Mouse (Mus musculus): ENCODE measurements at regions not wholly inside any gene's neighbourhood (a gene's known extent, or its start where the extent isn't known, plus 50 kb on each side); places are given as distances from the start of the nearest gene placed in this dataset.

DNA sequence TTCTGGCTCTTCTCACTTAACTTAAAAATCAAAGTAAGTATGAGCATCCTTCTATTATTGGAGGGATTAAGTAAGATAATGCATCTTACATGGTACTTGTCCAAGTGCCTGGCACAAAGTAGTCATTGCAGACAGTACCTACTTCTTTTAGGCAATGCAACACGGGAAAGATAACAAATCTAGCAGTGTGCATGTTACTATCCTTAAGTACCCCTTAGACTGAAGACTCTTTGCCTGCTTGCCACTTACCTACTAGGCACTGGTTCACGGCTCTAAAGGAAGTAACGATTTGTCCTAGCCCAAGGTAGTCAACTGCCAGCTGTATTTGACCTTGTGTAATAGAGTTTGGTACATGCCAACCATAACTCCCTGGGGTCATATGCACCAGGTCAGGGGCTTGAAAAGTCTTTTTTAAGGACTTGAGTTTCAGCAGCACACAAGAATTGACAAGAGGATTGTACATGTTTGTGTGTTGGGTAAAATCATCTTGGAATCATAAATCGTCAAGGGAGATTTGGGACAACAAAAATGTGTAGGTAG, 1409.8 kb downstream of the Gsdmc2 start:
- no peak for DNase-seq (ENCODE audit: low spot score in 2 of 2)

GRCm38 (mm10) chr15:62432742-62433245, 1412.2 kb downstream of the Gsdmc2 start:
- DNase-seq (ENCODE audit: low spot score in 2 of 2), result no peak

DNA sequence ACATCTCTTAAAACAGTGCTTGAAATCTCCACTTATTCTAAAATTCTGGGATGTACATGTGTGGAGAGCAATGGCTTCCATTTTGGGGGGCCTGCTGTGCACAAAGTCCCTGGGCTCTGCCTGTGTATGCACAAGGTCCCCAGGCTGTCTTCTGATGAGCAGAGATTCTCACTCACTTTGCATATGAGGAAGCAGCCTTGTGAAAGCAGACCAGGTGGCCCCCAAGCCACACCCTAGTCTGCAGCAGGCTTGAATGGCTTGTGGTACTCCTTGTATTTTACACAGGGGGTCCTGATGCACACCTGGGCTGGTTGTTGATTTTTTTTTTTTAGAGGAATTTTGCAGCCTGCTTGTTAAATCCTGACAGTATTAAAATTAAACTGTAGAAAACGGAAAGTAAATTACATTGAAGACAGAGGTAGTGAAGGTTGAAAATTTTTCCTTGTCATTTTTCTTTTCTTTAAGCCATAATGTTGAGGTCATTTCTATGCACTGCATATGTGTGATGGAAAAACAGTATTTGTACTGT, 1413.8 kb downstream of the Gsdmc2 start:
- no peak for DNase-seq (ENCODE audit: low spot score in 2 of 2)

GRCm38 (mm10) chr15:62422995-62423394, 1422.0 kb downstream of the Gsdmc2 start:
- DNase-seq (ENCODE audit: low spot score in 2 of 2), result no peak

DNA sequence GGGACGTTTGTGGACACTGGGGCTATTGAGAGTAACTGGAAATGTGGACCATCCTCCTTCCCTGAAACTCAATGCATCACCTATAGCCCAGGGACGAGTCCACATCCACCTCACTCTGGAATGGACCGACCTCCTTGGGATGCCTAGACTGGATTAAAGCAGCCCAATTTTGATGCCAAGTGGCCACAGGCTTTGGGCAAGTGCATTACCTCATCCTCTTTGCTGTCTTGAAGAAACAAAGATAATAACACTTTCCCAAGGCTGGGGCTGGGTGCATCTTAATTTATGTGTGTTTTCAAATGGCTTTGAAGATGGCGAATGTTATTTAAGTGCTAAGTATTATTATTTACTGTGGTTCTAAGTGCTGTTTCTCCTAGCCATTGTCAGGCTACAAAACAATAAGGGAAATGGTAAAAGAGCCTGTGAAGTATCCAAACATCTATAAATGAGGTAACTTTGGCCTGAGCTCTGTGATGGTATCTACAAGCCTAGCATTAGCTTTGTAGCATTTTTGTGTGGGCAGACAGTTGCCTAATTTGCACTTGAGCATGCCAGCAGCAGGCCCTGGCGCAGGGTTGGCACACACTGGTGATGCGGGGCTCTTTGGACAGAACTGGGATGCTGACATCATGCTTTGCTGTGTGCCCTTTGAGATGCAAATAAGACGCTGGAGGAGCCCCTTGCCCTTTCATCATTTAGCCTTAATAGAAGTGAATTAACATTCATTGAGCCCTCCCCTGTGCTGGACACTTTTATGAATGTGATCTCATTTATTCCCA, 1423.7 kb downstream of the Gsdmc2 start:
- no peak for DNase-seq (ENCODE audit: low spot score in 2 of 2)

DNA sequence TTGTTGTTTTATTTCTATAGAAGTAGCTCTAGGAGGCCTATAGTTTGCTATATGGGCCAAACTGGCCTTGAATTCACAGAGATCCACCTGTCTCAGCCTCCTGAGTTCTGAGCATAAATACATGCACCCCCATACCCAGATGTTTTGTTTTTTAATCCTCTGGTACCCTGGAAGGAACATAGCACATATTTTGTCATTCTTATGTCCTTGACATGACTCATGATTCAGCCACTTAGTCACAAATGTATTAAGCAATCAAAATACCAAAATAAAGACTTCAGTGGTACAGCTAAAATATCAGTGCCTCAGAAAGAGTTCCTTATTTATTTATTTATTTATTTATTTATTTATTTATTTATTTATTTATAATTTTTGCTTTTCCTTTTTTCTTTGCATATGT, 1428.3 kb downstream of the Gsdmc2 start:
- DNase-seq (ENCODE audit: low spot score in 2 of 2), result no peak

DNA sequence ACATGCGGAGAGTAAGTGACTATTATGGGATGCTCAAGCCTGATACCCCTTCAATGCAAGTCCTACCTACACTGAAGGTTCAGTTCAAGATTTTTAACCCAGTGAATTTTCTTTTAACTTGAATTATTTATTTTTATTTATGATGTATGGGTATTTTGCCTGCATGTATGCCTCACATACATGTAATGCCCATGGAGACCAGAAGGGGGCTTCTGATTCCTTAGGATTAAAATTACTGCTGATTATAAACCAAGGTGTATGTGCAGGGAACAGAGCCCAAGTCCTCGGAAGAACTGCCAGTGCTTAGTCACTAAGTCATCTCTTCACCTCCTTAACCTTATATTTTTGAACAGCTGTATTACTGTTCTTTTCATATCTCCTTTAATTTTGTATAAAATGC, 1431.3 kb downstream of the Gsdmc2 start:
- DNase-seq (ENCODE audit: low spot score in 2 of 2), result no peak

DNA sequence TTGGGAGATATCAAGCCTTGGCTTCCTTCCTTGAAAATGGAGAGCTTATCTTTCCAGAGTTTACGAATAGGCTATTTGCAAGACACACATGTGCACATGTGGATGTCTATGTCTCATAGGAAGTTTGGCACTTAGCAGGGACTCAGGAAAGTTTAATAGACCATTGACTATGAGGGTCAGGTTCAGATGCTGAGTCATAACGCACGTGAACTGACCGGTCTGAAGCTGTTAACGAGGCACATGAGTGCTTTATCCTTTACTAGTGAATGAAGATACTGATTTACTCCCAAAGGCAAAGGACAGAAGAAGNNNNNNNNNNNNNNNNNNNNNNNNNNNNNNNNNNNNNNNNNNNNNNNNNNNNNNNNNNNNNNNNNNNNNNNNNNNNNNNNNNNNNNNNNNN, 1442.8 kb downstream of the Gsdmc2 start:
- DNase-seq (ENCODE audit: low spot score in 2 of 2), result no peak

- no peak for DNase-seq (ENCODE audit: low spot score in 2 of 2)
These were observed 1443.9 kb downstream of the Gsdmc2 start for GRCm38 (mm10) chr15:62400984-62401609.

GRCm38 (mm10) chr15:62399381-62399780, 1445.6 kb downstream of the Gsdmc2 start:
- no peak for DNase-seq (ENCODE audit: low spot score in 2 of 2)

DNA sequence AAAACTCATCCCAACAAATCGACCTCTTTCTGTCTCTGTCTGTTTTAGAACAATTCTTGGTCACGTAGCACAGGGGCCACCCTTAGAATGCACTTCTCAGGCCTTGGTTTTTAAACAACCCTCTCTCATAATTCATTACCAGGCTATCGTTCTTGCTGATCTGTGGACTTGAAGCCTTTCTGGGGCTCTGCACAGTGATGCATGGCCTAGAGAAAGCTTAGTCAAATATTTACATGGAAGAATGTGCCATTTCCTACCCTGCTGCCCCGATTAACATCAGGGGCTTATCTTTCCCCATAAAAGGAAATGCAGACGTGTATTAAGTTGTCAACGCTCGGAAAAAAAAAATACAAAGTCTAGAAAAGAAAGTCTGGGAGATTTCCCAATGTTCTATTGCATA, 1448.0 kb downstream of the Gsdmc2 start:
- DNase-seq (ENCODE audit: low spot score in 2 of 2), result no peak

DNA sequence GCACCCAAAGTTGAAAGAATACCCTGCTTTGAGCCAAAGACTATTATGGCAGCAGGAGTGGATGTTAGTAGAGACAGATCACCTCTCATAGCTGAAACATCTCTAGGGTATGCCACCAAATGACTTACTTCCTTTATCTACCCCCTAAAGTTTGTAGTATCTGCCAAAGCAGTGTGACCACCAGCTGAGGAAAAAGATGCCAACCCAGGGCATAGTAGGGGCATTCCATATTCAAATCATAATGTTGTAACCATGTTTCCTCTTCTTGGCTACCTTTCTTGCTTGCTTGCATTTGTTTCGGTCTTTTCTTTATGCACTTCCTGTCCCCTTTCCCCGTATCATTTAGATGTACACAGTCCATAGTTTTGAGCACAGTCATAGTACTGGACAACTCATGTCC, 1449.6 kb downstream of the Gsdmc2 start:
- no peak for DNase-seq (ENCODE audit: low spot score in 2 of 2)

GRCm38 (mm10) chr15:62393416-62393815, 1451.6 kb downstream of the Gsdmc2 start:
- DNase-seq (ENCODE audit: low spot score in 2 of 2), result no peak

GRCm38 (mm10) chr15:62392839-62393238, 1452.1 kb downstream of the Gsdmc2 start:
- DNase-seq (ENCODE audit: low spot score in 2 of 2), result no peak

DNA sequence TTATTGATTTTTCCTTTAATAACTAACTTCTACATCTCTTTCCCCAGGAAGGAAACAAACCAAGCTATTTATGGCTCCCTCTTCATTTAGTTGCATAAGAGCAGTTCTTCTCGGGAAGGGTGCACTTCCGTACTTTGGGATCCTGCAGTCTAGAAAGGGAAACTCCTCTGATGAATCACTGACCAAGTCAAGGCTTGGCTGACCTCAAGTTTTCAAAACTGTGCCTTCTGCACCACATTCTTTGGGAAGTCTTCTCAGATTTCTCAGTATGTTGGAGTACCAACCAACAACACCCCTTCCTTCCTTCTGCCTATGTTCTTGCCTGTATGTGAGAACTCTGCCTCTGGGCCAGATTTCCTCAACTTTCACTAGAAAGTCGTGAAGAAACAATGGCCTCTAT, 1452.6 kb downstream of the Gsdmc2 start:
- no peak for DNase-seq (ENCODE audit: low spot score in 2 of 2)

GRCm38 (mm10) chr15:62389431-62390105, 1455.4 kb downstream of the Gsdmc2 start:
- DNase-seq (ENCODE audit: low spot score in 2 of 2), result no peak

DNA sequence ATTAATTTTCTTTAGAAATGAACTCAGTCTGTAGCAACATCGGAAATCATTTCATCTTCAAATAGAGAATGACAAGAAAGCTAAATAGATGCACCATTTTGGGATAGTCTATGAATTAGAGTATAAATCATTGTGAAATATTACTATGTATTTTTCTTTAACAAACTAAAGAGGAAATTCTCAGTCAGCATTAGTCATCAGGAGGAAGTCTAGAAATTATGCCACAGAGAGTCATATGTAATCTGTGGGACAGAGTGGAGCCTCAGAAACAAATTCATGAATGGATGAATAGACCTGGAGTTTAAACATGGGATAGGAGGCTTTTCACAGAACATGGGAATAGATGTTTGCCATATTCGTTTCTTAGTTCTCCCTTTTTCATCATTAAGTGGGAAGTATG, 1459.4 kb upstream of the A1bg start:
- no peak for DNase-seq (ENCODE audit: low spot score in 2 of 2)

GRCm38 (mm10) chr15:62374641-62375040, 1451.8 kb upstream of the A1bg start:
- DNase-seq (ENCODE audit: low spot score in 2 of 2), result no peak

- no peak for DNase-seq (ENCODE audit: low spot score in 2 of 2)
These were observed 1438.4 kb upstream of the A1bg start for GRCm38 (mm10) chr15:62361171-62361570.

DNA sequence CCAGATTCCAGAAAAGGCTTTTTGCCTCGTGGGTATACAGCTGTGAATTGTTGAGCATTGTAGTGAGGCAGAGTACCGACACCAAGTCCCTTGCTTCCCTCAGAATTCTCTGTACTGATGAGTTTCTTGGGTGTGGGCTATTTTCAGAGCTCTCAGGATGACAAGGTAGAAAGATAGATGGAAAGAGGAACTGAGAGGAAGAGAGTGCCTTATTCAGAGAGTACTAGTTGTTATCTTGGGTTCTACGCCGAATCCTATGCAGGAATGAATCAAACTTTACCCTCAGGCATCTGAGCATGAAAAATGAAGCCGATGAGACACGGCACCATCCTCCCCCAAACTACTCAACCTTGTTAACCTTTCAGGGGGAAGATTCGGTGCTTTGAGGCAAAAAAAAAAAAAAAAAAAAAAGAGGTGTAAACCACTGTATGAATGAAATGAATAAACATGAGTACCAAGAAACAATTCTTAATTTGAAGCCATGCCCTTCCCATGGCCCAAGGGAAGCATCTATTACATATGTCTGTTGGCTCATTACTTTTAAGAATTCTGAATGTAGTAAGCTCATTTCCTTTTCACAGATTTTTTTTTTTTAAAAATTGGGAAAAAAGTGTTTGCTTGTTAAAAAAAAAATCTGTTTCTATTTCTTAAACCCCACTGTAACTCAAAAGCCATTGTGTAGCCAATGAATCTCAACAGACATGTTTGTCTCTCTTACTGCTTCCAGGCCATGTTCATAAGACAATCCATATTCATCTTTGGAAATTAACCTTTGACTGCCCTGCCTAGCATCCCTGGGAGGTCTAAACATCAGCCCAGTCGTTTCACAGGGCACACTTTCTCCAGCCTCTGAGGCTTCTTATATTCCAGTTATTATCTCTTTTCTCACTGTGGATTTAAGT, 1435.8 kb upstream of the A1bg start:
- no peak for DNase-seq (ENCODE audit: low spot score in 2 of 2)

- no peak for DNase-seq (ENCODE audit: low spot score in 2 of 2)
These were observed 1431.0 kb upstream of the A1bg start for GRCm38 (mm10) chr15:62353786-62354185.
